ENCODE assay signal across 16 mouse cellular contexts in the genomic region with DNA sequence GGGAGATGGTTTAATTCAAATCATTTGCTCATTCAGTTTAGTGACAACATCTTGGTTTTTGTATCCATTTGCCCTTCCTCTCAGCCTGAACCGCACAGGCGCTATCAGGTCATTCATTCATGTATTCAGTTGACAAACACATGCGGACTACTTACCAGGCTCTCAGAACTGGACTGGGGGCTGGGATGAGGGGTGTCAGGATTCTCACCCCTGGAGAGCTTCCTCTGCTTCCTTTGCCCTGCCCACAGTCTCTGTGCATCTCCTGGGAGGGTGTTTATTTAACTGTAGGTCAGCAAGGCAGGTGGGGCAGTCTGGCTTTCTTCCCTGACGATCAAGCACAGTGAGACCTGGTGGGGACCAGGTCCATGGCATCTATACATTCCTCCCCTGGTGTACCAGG.
"Had no signal": no experiment of that assay in that cellular context is flagged by ENCODE, and none has a peak within 500 bp of the region (broad histone marks: within the 10 kb centered on the region; RNA-seq: fewer than 3 reads in every experiment).

No protein-coding gene starts in this region.

- H3K4me2 ChIP-seq: lung, embryonic 15.5 days; midbrain, embryonic 12.5 days; midbrain, embryonic 15.5 days; neural tube, embryonic 12.5 days; stomach, embryonic 15.5 days had no signal

- DNase-seq: lung, adult 2 months; lung, postnatal 14 days; lung, postnatal 36 days; right cerebral cortex, postnatal 14 days; thymus, adult 2 months; thymus, postnatal 25 days; thymus, postnatal 4 days had no signal

- ATAC-seq: lung, postnatal 0 days; midbrain, embryonic 15.5 days had no signal

- H3K9ac ChIP-seq: lung, embryonic 15.5 days; midbrain, embryonic 12.5 days; midbrain, embryonic 15.5 days; neural tube, embryonic 12.5 days; stomach, embryonic 15.5 days had no signal

- H3K4me3 ChIP-seq: lung, embryonic 15.5 days; megakaryocyte, embryonic 14.5 days; midbrain, embryonic 12.5 days; midbrain, embryonic 15.5 days; neural tube, embryonic 12.5 days; stomach, embryonic 15.5 days had no signal

- H3K4me1 ChIP-seq: lung, embryonic 15.5 days; megakaryocyte, embryonic 14.5 days; stomach, embryonic 15.5 days had no signal

- H3K27ac ChIP-seq: lung, embryonic 15.5 days; macrophage; midbrain, embryonic 12.5 days; midbrain, embryonic 15.5 days; neural tube, embryonic 12.5 days; stomach, embryonic 15.5 days; stomach, postnatal 0 days had no signal

- H3K36me3 ChIP-seq: lung, embryonic 15.5 days; midbrain, embryonic 12.5 days; midbrain, embryonic 15.5 days; neural tube, embryonic 12.5 days; stomach, embryonic 15.5 days had no signal

- H3K27me3 ChIP-seq: lung, embryonic 15.5 days; megakaryocyte, embryonic 14.5 days; midbrain, embryonic 12.5 days; midbrain, embryonic 15.5 days; neural tube, embryonic 12.5 days; stomach, embryonic 15.5 days had no signal

- H3K9me3 ChIP-seq: lung, embryonic 15.5 days; midbrain, embryonic 12.5 days; midbrain, embryonic 15.5 days; neural tube, embryonic 12.5 days; stomach, embryonic 15.5 days had no signal
